Mouse (Mus musculus): ENCODE data around the gene Kank1.

- TF ChIP-seq CTCF (IDR thresholded peaks at IDR 0.05; ENCODE audit: borderline replicate concordance, insufficient read depth, low read length): no peak
- TF ChIP-seq POLR2A (IDR thresholded peaks at IDR 0.05; ENCODE audit: low read depth, low read length): no peak
These were observed 5.8 kb upstream of the Kank1 start for GRCm38 (mm10) chr19:25230975-25231334.

All from embryonic fibroblast, embryonic 13.5 days (primary cell).